Mouse (Mus musculus): Measurements from ENCODE around the gene Sytl1.
A peak's percentile ranks its signal among the peaks of the same experiment; 100 is the strongest.

Sytl1 gene

DNA sequence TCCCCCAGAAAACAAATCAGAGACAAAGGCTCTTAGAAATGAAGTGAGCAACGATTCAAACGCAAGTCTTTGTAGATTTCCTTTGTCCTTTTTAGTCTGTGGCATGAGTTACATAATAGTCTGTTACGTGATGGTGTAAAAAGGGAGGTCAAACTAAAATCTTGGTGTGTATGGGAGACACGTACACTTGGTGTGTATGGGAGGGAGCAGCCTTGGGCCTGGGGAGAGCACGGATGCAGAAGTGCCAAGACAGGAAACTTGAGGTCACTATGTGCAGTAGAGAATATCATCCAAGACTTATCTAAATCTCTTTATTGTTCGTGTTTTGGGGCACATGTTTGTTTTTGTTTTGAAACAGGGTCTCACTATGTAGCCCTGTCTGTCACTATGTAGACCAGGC is 15.2 kb upstream of the Sytl1 start:
- DNase-seq, result no peak

DNA sequence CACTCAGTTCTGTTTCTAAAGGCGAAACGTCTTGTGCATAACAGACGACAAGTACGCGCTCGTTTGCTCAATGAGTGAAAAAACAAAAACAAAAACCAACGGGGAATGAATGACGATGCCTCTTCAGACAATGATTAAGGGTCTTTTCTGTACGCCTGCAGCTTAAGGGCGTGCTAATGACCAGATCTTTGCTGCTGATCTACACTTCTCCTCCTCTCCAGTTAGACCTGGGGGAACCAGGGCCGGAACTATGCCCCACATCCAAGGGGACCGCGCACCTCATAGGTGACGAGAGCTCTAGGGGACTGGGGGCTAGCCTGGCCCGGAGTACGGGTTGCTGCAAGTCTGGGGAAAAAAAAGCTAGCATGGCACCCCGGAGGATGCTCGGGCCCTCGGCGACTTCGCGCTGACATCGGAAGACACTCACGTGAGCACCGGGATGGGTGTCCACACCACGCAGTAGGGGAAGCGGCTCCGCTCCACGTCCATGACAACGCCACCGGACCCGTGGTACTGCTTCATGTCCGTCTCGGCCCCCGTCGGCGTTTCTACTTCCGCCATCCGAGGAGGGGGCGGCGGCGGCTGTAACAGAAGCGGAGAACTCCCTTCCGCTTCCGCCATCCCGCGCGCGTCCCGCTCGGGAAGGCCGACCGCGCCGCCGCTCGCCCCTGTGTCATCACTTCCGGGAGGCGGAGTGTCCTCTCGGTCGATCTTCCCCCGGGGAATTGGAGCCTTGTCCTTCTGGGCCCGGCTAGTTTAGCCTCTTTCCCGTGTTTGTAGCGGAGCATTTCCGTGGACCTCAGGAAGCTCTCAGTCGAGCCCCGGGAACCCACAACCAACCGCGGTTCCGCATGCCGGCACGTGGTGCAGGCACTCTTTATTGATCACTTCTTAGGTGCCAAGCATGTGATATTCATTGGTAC is 14.5 kb upstream of the Sytl1 start, which contains the start of gene Tmem222:
Tmem222 (minus strand) TSS at position 689 of the 923 bp plus-strand sequence.
- DNase-seq, result peak; percentile 96 to 97

DNA sequence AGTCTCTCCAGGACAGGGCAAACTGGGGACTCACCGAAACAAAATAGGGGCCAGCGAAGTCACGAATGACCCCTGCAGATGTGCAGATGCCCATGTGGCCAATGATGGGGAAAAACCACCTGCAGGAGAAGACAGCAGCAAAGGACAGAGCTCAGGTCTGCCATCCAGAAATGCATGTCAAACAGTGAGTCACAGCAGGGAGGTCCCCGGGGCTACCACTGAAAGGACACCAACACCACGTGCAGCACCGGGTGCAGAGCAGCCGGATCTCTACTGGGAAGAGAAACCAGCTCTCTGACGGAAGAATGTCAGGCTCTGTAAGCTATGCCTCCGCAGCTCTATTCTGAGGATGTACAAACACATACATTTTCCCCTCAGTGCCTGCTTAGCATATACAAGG is 8.0 kb upstream of the Sytl1 start:
- DNase-seq, result no peak

DNA sequence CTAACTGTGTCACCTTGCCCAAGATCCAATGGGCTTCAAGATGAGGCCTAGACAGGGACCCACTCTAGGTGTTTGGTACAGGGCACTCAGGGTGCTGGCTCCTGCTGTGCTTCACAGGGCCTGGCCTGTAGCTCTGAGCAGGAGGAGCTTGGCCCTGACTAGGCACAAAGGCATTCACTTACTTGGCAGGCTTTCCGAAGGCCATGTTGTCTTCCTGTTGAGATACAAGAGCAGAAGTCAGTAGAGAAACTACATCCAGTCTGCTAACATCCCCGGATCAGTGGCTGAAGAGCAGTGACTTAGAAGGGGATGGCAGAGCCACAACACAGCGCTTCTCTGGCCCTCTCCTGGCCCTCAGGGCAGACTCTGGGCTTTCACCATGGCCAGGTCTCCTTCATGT is 6.7 kb upstream of the Sytl1 start:
- no peak for DNase-seq

DNA sequence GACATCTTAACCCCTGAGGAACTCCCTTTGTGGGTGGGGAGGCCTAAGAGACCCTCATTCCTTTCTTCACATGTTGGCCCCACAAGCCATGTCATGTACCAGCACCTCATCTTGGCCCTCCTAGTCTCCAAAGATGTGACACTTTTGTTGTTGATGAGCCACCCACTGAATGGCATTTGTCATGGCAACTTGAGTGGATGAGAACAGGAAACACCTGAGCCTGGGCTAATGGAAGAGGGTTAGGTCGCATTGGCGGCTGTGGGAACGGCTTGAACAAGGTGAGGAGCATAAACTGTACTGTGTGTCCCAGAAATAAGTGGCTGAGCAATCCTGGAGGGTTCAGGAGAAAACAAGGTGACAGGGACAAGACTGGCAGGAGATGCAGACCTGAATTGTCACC is 6.0 kb upstream of the Sytl1 start:
- no peak for DNase-seq

DNA sequence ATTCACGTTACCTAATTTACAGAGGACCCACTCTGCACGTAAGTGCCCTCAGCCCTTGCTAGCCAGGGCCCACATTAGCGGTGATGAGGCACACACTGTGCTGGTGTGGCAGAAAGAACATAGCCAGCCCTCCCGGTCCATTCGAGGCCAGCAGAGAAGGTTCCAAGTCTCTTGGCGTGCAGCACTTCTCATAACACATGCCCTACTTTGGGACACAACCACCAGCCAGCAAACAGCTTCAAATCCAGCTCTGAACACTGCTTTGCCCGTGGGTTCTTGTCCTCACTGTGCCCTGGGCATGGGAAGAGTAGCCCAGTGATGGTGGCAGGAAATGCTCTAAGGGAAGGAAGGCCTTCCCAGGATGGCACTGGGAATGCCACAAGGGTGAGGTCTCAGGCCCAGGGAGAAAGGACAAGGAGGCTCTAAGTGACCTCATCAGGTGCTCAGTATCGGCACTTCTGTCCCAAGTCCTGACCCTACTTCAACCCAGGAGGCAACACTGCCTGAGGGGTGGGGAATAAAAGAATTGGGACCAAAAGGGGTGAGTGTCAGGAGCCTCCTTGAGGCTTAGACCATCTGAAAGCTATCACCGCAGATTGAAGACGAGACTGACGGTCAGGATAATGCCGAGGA is 3.5 kb upstream of the Sytl1 start:
- DNase-seq, result no peak

DNA sequence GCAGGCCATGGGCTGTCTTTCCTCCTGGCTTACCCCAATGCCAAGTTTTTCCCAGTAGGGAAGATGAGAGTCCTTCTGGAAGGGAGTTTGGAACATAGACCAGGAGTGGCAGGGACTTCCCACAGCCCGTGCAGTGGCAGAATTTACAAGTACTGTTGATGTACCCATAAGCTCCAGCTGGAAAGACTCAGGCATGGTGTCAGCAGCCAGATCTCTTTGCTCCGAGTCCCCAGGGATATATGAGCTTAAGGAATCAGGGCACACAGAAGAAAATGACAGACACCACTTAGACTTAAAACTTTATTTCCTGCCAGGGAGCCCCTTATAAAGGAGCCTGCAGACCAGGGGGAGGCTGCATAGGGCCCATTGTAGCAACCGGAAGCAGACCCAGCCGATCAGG is 2.8 kb upstream of the Sytl1 start:
- DNase-seq, result no peak

DNA sequence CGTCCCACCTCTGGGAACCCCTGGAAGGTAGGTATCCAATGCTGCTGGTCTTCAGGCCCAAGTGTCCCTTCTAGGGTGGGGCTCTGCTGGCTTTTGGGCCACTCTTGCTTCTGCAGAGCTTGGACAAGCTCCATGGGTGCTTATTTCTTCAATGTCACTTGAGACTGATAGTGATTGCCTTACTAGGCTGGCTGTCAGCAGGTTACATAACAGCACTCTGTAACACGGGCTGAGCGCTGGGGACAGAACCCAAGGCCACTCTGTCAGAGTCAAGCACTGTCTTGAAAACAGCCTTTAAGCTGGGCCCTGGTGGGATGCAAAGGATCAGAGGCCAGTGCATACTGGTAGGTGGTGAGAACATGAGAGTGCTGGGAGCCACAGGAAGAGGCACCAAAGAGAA is 2.4 kb upstream of the Sytl1 start:
- DNase-seq, result no peak

DNA sequence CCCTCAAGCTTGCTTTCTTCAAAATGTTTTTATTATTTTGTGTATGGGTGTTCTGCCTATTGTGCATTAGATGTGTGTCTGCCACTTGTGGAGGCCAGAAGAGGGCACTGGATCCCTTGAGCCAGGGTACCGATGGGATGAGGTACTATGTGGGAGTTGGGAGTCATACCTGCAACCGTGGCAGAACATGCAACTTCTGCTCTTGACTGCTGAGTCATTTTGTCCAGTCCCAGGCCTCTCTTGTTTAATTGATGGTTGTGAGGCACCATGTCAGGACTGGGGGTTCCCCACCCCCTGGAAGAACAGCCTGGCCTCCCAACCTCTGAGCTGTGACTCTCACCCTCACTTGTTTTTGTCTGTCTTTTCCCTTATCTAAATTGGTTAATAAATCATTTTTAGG is 1.6 kb upstream of the Sytl1 start:
- DNase-seq, result no peak

DNA sequence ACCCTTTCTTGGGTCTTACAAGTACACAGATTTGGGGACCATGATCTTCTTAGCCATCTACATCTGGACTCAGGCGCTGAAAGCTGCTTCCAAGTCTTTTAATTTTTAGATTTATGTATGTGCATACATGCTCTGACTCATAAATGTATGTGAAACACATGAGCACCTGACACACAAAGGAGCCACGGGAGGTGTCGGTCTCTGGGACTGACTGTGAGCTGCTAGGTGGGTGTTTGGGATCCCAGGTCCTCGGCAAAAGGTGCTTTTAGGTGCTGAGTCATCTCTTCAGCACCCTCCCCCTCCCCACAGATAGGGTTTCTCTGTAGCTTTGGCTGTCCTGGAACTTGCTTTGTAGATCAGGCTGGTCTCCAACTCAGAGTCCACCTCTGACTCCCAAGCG is 843 bp upstream of the Sytl1 start:
- no peak for DNase-seq

DNA sequence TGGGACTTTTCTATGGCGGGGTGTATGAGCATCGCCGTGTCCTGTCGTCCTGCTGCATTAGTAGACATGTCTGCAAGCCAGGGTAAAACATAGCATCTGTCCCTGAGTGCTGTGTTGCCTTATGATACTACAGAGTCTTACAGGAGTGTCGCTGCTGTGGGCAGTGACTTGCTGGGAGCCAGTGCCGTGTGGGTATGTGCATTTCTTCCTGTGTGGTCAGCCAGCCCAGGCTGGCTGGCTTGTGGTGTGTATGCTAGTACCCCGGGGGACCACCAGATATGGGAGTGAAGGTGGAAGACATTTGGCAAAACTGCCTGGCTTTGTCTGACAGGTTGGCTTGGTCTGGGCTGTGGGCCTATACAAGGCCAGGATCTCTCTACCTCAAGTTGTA is 543 bp downstream of the Sytl1 start:
- no peak for DNase-seq

DNA sequence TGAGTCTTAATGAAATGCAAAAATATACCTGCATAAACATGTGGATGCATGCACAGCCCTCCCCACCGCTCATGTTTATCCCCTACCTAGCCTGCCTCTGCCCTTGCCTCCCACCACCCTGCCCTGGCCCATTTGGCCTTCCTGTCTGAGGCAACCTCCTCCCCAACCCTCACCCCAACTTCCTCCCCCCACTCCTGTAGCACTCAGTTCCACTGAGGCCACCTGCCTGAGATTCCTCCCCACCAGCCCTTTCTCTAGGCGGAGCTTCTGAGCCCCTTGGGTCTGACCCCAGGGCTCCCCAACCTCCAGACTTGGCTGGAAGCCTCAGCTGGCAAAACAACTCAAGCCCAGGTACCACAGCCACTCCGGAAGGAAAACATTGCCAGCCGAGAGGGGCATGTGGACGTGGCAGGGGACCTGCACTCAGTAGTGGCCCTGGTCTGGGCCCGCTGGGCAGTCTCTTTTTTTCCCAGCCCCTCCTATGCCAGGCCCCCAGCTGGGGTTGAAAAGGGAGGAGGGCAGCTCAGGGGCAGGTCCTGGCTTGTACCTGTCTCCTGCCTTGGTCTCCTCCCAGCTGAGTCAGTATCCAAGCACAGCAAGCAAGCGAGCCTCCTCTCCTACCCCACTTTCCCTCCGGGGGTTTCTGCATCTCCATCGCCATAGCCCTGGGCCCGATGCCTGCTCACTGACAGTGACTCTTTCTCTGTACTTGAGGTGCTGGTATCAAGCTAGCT is 1.1 kb downstream of the Sytl1 start:
- no peak for DNase-seq

DNA sequence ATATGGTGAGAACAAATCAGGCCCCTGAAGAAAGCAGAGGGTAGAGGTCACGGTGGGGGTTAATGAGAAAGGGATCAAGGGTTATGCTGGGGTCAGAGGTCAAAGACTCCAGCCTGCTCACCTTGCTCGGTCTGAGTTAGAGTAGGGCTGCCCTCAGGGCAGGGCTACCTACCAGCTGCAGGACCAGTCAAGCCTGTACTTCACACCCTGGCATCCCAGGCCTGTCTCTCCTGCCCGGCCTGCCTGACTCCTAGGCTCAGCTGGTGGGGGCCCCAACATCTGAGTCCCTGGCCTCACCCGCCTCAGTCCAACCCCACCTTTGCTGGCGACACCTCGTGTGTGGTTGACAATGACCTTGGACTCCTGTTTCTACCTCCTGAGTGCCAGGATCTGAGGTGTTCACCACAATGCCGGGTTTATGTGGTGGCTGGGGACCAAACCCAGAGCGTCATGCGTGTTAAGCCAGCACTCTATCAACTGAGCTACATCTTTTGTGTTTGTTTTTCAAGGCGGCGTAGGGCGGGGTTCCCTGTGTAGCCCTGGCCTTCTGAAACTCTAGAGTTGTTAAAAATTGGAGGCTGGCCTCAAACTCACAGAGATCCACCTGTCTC is 5.0 kb downstream of the Sytl1 start:
- DNase-seq, result no peak

DNA sequence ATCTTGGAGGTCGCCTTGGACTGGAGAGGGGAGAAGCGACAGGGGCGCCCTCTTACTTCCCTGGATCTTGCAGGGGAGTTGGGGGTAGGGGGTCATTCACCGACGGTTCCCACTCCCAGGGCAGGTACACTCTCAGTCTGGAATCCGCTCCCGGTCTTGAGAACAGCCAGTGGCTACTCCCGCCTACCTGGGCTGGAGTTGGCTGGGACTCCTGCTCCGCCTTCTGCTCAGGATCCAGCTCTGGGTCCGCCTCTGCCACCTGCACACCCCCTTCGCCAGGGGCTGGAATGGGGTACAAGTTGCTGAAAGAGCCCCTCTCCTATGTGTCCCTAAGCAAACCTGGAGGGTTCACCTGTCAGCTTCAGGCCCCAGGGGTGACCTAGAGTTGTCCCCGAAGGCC is 5.7 kb downstream of the Sytl1 start:
- DNase-seq, result no peak

DNA sequence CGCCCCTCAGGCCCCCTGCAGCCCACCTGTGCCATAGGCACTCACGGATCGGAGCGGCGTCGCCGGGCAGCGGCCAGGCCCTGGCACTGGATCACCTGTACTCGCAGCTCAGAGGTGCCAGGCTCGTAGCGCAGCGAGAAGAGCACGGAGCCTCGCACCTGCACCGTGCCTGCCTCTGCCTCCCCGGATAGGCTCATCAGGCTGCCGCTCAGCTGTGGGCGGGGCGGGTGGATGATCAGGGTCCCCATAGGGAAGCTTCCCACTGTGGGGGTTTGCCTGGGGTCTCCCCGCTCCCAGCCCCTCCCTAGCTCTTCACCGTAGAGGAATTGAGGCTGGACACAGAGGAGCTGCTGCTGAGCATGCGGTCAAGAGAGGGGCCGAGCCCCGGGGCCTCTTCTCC is 6.1 kb downstream of the Sytl1 start:
- no peak for DNase-seq

DNA sequence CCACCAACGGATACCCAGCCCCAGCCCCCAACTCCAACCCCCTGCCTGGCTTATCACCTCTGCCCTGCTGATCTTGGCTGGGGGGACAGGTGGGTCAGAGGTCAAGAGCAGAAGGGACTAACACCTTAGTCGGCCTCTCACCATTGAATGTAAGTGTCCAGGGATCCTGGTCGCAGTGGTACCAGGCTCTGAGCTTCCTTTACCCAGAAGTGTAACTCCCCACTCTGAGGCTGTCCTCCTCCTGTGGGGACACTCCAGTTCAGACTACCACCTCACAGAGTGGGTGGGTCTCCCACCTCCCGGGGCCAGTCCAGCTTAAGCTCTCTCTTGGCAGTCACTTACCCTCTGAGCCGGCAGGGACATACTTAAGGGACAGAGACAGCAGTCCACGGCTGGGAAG is 7.5 kb downstream of the Sytl1 start:
- no peak for DNase-seq

DNA sequence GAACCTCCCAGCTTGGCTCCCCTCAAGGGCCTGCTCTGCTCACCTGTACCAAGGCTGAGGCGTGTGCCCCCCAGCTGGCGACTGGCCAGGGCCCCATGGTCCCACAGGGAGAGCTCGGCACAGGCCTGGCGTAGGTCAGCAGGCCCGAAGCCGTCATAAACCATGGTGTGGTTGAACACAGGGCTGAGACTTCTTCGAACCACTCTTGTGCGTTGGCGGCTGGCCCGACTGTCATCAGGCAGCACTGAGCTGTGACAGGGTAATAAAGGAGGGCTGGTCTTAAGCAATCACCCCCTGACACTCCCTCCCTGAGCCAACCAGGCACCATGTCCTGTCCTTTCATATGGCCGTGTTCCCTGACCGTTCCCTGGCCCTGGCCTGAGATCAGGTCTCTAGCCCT is 9.5 kb downstream of the Sytl1 start:
- DNase-seq, result no peak

DNA sequence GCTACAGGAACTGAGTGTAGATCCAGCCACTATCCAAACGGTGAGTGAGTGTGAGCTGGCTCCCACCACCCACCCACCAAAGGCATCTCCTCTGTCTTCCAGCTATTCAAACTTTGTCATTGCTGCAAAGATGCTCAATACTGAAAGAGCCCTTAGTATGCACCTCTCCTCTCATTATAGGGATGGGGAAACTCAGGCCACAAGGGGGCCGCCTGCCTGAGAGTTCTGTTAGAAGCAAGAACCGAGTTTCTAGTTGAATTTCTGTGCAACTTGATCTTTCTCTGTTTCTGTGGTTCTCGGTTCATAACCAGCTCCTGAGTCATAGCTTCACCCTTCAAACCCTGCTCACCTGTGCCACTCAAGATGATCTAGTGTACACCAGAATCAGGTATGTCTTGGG is 10.8 kb downstream of the Sytl1 start:
- DNase-seq, result no peak

DNA sequence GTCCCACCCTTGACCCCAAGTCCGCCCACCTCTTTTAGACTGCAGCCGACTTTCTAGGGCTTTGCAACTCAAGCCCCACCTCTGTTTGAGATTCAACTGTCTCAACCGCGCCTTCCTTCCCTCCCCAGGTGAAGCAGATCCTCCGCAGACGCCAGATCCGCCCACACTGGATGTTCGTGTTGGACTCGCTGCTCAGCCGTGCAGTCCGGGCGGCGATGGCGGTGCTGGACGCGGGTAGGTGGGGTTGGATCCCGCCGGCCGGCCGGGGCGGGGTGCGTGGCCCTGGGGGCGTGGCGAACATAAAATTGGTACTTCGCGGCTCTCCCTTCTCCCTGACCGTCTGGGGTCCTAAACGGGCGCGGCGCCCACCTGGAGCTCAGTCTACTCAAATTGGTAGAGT is 11.7 kb downstream of the Sytl1 start:
- DNase-seq, result no peak

DNA sequence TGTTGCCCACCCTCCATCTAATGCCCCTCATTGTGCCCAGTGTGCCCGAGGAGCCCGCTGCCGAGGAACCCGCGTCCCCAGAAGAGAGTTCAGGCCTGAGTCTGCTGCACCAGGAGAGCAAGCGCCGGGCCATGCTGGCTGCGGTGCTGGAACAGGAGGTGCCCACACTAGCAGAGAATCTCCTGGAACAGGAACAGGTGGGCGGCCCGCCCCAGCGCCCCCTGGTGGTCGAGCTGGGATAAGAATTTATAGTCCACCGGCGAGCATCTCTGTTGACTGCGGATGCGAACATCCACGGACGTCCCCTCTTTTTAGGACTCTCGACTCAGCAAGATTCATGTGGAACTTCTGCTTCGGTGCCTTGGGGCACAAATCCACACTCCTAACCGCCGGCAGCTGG is 12.3 kb downstream of the Sytl1 start:
- peak; percentile 82 to 90 for DNase-seq

DNA sequence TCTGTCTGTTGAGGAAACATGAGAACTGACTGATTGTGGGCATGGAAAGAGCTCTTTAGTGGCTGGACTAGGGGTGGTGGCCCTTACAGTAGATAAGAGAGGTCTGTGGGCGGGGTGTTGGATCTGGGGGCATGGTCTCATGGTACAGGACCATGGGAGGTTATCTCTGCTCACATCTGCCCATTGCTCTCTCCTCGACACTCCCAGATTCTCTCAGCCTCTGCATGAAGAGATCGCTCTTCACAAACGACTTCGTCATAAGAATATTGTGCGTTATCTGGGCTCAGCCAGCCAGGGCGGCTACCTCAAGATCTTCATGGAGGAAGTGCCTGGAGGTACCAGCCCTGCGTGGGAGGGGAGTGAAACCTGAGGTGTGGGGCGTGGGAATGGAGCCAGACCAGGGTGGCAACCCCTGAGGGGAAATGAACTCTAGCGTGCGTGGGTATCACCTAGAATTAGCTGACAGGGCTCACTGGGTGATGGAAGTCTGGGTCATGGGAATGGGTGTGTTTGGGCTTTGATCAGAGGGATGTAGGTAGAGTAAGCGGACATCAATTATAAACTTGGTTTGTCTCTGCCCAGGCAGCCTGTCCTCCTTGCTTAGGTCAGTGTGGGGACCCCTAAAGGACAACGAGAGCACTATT is 15.0 kb downstream of the Sytl1 start:
- no peak for DNase-seq

DNA sequence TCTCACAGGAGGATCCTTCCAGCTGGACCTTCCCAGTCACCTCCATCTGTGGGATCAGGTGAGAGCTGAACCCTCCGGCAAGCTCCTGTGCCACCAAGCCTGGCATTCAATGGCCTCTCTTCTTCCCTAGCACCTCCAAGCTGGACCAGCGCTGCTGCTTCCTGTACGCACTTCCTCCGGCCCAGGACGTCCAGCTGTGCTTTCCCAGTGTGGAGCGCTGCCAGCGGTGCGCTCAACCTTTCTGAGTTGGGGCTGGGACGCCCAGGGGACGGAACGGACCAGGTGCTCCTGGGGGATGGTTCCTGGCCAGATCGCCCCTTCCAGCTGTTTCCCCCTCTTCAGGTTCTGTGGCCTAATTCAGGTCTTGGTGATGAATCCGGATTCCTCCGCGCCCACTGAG is 15.8 kb downstream of the Sytl1 start:
- DNase-seq, result peak; percentile 73 to 79

DNA sequence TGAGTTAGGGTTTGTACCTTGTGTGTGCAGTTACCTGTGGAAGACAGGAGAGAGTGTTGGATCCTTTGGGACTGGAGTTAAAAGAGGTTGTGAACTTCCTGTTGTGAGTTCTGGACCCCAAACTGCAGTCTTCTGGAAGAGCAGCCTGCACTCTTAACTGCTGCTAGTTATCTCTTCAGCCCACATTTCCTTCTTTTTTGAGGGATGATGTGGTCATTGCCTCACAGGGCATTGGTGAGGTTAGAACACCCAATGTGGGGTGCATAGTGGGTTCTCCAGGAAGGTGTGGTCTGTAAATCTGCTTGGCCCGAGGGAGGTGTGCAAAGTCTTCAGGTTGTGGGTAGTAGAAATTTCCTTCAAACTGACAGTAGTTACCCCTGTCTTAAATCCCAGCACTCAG is 18.6 kb downstream of the Sytl1 start:
- DNase-seq, result no peak

Measured in lung, postnatal 4 days (tissue).